Mouse (Mus musculus) neural tube, embryonic 14.5 days (tissue): ENCODE results near the gene Mdfic. TPM values are rescaled to one million over a fixed set of nuclear protein-coding genes. Genes with fewer than 3 reads are reported as not detected.

Experiments
- ATAC-seq: fragments of 200-750 bp; cut with Nextera tagmentation; 2 replicates; pipeline ENCODE4 v1.8.0; 2017; ENCODE audit warnings: low read depth, mild to moderate bottlenecking, moderate TSS enrichment, moderate library complexity
- H3K27ac ChIP-seq: fragments of 300-500 bp; sonication (generic); 2 replicates; pipeline ENCODE4 v1.5.1; 2014; ENCODE audit warnings: low read depth, mild to moderate bottlenecking, control low read depth, low read length, moderate library complexity, mixed read lengths
- H3K27me3 ChIP-seq: fragments of 300-500 bp; sonication (generic); 2 replicates; pipeline ENCODE4 v1.6.1; 2014; ENCODE audit warnings: low read length; ENCODE audit not compliant: control insufficient read depth, insufficient read depth
- H3K36me3 ChIP-seq: fragments of 300-500 bp; sonication (generic); 2 replicates; pipeline ENCODE4 v1.6.1; 2014; ENCODE audit warnings: low read length, mixed read lengths; ENCODE audit not compliant: control insufficient read depth, insufficient read depth
- H3K4me1 ChIP-seq: fragments of 300-500 bp; sonication (generic); 2 replicates; pipeline ENCODE4 v1.6.1; 2014; ENCODE audit warnings: low read length; ENCODE audit not compliant: control insufficient read depth, insufficient read depth
- H3K4me2 ChIP-seq: fragments of 300-500 bp; sonication (generic); 2 replicates; pipeline ENCODE4 v1.6.1; 2014; ENCODE audit warnings: mild to moderate bottlenecking, low read depth, low read length, control low read depth
- H3K4me3 ChIP-seq: fragments of 300-500 bp; sonication (generic); 2 replicates; pipeline ENCODE4 v1.5.1; 2014; ENCODE audit warnings: low read depth, low read length, control low read depth, mixed read lengths
- H3K9ac ChIP-seq: fragments of 300-500 bp; sonication (generic); replicated peaks from 2 replicates; pipeline ENCODE4 v1.6.1; 2014; ENCODE audit warnings: low read depth, mild to moderate bottlenecking, control low read depth, low read length, mixed read lengths
- H3K9me3 ChIP-seq: fragments of 300-500 bp; sonication (generic); 2 replicates; pipeline ENCODE4 v1.6.1; 2016; ENCODE audit warnings: low read length; ENCODE audit not compliant: control insufficient read depth
- WGBS: fragments of 180-500 bp; shearing (Covaris S2); extraction: QIAGEN DNeasy Blood & Tissue Kit; methylation state at CpG from one replicate; pipeline ENCODE4 v1.1.7; 2014; 5-methylcytosine and 5-hydroxymethylcytosine counted together
- polyA plus RNA-seq: library from polyadenylated mRNA; unstranded; fragments of >200 nt; fragmentation: Nextera tagmentation; extraction: Ambion mirVana; gene quantifications from 2 replicates; pipeline ENCODE4 v1.2.1, GENCODE M21; 2014

Gene Mdfic
- polyA plus RNA-seq, 1 experiment from 2014 or later: 0.62 TPM

GRCm38 (mm10) chr6:15737312-15737911 lies 17.0 kb downstream of the Mdfic start:
- Histone ChIP-seq H3K4me1 (no peaks in the 10 kb centered on the region), H3K9me3 (no peaks in the 10 kb centered on the region), H3K27me3 (no peaks in the 10 kb centered on the region), H3K4me3 (no peak overlapping the region), H3K36me3 (no peaks in the 10 kb centered on the region), H3K27ac (no peak overlapping the region), H3K9ac (no peak overlapping the region), H3K4me2 (no peak overlapping the region)
- WGBS: 84% methylated on average over 8 of the region's 8 CpGs
- no peak for ATAC-seq

- H3K9ac ChIP-seq: no peak overlapping the region
- no peak overlapping the region for H3K4me3 ChIP-seq
- no peaks in the 10 kb centered on the region for H3K36me3 ChIP-seq
- H3K27me3 ChIP-seq: no peaks in the 10 kb centered on the region
- H3K27ac ChIP-seq: no peak overlapping the region
- no peak for ATAC-seq
- WGBS: 85% methylated on average over 5 of the region's 5 CpGs
- H3K4me1 ChIP-seq: no peaks in the 10 kb centered on the region
- no peaks in the 10 kb centered on the region for H3K9me3 ChIP-seq
- no peak overlapping the region for H3K4me2 ChIP-seq
Observed at GRCm38 (mm10) chr6:15738331-15738943, 18.0 kb downstream of the Mdfic start.

GRCm38 (mm10) chr6:15739132-15739531 lies 18.7 kb downstream of the Mdfic start:
- no peaks in the 10 kb centered on the region for H3K27me3 ChIP-seq
- WGBS: 85% methylated on average over 3 of the region's 3 CpGs
- no peaks in the 10 kb centered on the region for H3K9me3 ChIP-seq
- H3K4me3 ChIP-seq: no peak overlapping the region
- H3K9ac ChIP-seq: no peak overlapping the region
- no peaks in the 10 kb centered on the region for H3K4me1 ChIP-seq
- H3K4me2 ChIP-seq: no peak overlapping the region
- H3K27ac ChIP-seq: no peak overlapping the region
- ATAC-seq: no peak
- no peaks in the 10 kb centered on the region for H3K36me3 ChIP-seq

- no peak for ATAC-seq
- no peaks in the 10 kb centered on the region for H3K27me3 ChIP-seq
Observed at GRCm38 (mm10) chr6:15742591-15743149, 22.2 kb downstream of the Mdfic start.

GRCm38 (mm10) chr6:15743291-15743792 lies 22.9 kb downstream of the Mdfic start:
- no peaks in the 10 kb centered on the region for H3K27me3 ChIP-seq
- 68% methylated on average over 8 of the region's 8 CpGs for WGBS
- no peak overlapping the region for H3K4me2 ChIP-seq
- H3K4me1 ChIP-seq: no peaks in the 10 kb centered on the region
- no peak for ATAC-seq
- no peak overlapping the region for H3K27ac ChIP-seq
- no peak overlapping the region for H3K4me3 ChIP-seq
- no peak overlapping the region for H3K9ac ChIP-seq
- H3K9me3 ChIP-seq: no peaks in the 10 kb centered on the region
- no peaks in the 10 kb centered on the region for H3K36me3 ChIP-seq

More at GRCm38 (mm10) chr6:15742591-15743149, 22.2 kb downstream of the Mdfic start:
- Histone ChIP-seq H3K27ac (no peak overlapping the region), H3K36me3 (no peaks in the 10 kb centered on the region), H3K9ac (no peak overlapping the region), H3K4me1 (no peaks in the 10 kb centered on the region), H3K9me3 (no peaks in the 10 kb centered on the region), H3K4me3 (no peak overlapping the region), H3K4me2 (no peak overlapping the region)
- WGBS: 90% methylated on average over 6 of the region's 6 CpGs

DNA sequence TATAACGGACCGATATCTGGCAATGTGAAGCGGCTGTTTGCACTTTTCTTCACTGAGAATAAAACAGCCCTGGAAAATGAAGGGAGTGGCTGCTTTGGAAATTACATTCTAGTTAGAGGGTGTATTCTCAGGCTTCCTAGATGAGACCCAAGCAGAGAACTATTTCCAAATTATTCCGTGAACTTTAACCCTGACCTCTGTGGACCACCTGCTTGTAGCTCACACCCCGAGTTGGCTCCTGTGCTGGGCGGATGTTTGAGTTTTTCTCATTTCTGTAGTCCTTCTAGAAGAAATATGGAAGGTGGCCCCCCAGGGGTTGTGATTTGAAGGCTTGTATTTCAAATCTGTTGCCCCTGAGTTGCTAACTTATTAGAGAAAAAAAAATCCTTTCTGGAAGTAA lies 23.3 kb downstream of the Mdfic start:
- no peaks in the 10 kb centered on the region for H3K9me3 ChIP-seq
- H3K27ac ChIP-seq: no peak overlapping the region
- WGBS: 84% methylated on average over 6 of the region's 6 CpGs
- ATAC-seq: no peak
- no peaks in the 10 kb centered on the region for H3K4me1 ChIP-seq
- H3K9ac ChIP-seq: no peak overlapping the region
- H3K4me3 ChIP-seq: no peak overlapping the region
- H3K4me2 ChIP-seq: no peak overlapping the region
- no peaks in the 10 kb centered on the region for H3K27me3 ChIP-seq
- H3K36me3 ChIP-seq: no peaks in the 10 kb centered on the region

- no peak overlapping the region for H3K9ac ChIP-seq
- H3K9me3 ChIP-seq: no peaks in the 10 kb centered on the region
- H3K4me3 ChIP-seq: no peak overlapping the region
- 76% methylated on average over 6 of the region's 6 CpGs for WGBS
- no peaks in the 10 kb centered on the region for H3K27me3 ChIP-seq
- no peaks in the 10 kb centered on the region for H3K36me3 ChIP-seq
- H3K4me2 ChIP-seq: no peak overlapping the region
- no peak overlapping the region for H3K27ac ChIP-seq
- ATAC-seq: peak; percentile 17; the same call in 1 of the 2 replicates
- H3K4me1 ChIP-seq: no peaks in the 10 kb centered on the region
Observed at GRCm38 (mm10) chr6:15745313-15745712, 24.9 kb downstream of the Mdfic start.

- 84% methylated on average over 5 of the region's 5 CpGs for WGBS
- no peak overlapping the region for H3K4me3 ChIP-seq
- H3K9ac ChIP-seq: no peak overlapping the region
- H3K27me3 ChIP-seq: no peaks in the 10 kb centered on the region
- no peaks in the 10 kb centered on the region for H3K36me3 ChIP-seq
- no peaks in the 10 kb centered on the region for H3K4me1 ChIP-seq
- H3K9me3 ChIP-seq: no peaks in the 10 kb centered on the region
- ATAC-seq: no peak
- no peak overlapping the region for H3K4me2 ChIP-seq
- no peak overlapping the region for H3K27ac ChIP-seq
Observed at GRCm38 (mm10) chr6:15745891-15746290, 25.4 kb downstream of the Mdfic start.

DNA sequence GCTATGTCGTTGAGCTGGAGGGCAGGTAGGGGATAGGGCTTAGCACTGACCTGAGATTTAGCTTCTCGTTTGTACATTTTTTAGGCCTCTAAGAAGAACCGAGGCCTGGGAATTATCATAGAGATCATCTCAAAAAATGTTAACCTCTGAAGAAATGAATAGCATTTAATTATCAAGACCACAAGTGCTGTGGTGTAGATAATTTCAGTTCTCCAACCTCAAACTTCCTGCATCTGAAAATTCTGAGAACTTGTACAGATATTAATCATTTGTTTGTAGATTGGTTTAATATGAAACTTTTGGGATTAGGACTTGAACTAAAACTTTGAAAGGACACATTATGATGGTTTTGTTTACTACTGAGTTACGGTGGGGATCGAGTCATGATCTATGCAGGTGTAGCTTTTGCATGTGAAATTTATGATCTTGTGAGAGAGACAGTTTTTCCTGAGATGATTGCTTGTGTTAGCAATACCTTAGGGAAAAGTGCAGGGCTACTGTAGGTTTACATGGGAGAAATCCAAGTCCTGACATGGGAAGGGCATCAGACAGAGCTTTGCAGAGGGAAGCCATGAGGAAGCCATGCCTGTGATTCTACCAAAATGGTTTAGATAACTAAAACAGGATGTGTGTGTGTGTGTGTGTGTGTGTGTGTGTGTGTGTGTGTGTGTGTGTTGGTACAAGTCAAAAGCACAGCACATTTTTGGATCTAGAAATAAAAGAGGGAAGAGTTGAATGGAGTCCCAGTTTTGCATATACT lies 27.1 kb downstream of the Mdfic start:
- Histone ChIP-seq H3K9ac (no peak overlapping the region), H3K4me3 (no peak overlapping the region), H3K36me3 (no peaks in the 10 kb centered on the region), H3K9me3 (no peaks in the 10 kb centered on the region), H3K4me2 (no peak overlapping the region), H3K4me1 (no peaks in the 10 kb centered on the region), H3K27ac (no peak overlapping the region), H3K27me3 (no peaks in the 10 kb centered on the region)
- 95% methylated on average over 5 of the region's 5 CpGs for WGBS
- ATAC-seq: no peak
